Mouse (Mus musculus): ENCODE data around the gene Wdr20rt.
A peak's percentile ranks its signal among the peaks of the same experiment; 100 is the strongest.
"Not testable (repeated sequence)": the region's sequence is repeated elsewhere in the genome, so short reads cannot be mapped to it uniquely, and the experiment has no call there.

The Wdr20rt gene

DNA sequence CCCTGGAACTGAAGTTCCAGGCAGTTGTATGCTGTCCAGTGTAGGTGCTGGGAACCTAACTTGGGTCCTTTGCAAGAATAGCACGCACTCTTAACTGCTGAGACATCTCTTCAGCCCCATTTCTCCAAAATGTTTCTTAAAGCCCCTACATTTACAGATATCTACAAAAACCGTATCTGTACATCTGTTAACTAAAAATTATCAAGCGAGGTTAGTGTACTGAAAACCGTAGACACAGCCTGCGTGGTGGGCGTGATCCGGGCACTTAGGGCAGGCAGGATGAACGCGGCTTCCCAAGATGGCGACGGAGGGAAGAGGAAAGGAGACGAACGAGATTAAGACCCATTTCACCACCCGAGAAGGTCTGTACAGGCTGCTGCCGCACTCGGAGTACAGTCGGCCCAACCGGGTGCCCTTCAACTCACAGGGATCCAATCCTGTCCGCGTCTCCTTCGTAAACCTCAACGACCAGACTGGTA lies at the start of gene Wdr20rt:
Wdr20rt (plus strand) TSS at position 51 of the 479 bp plus-strand sequence.
- DNase-seq (ENCODE audit: low read depth, low spot score), result no peak

DNA sequence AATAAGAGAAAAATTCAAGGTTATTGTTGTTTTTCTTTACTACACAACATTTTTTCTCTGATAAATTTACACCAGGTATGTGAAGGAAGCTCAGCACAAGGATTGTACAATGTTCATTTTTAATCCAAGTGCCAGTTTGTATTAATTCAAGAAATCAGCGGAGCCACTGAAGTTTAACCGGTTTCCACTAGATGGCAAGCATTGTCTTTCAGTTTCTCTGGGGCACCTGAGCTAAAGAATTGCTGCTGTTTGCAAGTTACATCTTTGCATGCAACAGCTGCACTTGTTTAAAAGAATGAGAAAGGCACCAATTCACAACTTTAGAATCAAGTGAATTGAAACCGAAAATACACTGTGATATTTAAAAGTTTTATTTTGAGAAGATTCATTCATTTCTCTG lies 38.0 kb upstream of the Wdr20rt start:
- no peak for DNase-seq (ENCODE audit: low read depth, low spot score)

DNA sequence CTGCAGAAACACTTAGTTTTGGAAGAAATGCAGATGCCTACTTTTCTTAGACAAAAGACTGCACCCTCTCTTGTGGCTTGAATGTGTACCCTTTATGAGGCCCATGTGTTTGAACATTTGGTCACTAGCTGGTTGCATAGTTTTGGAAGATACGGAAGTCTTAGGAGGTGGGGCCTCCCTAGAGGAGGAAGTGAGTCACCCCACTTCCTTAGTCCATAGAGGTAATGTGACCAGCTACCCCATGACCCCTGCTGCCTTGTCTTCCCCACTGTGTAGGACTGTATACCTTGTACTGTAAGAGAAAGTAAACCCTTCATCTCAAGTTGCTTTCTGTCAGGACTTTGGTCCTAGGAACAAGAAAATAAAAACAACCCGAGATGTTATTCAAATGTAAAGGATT lies 36.1 kb upstream of the Wdr20rt start:
- no peak for DNase-seq (ENCODE audit: low read depth, low spot score)

DNA sequence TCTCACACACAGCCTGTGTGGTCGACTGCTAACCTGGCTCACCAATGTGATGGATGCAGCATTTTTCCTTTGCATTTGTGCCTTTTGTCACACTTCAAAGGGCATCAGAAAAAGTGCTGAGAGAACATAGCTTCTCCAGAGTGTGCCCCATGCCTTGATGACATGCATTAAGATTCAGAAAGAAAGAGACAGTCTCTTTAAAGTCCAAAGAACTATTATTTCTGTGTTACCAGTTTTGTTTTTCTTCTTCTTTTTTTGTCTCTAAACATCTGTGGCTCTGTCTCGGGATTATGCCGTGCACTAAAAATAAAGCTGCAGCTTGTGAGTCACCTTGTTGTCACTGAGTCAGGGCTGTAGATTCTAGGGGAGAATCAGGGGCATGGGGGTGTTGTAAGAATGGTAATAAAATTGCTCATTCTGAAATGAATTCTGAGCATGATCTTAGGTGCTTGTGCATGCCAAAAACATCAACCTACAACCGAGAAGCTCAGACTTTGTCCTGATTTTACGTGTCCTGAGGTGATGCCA lies 31.2 kb upstream of the Wdr20rt start:
- DNase-seq (ENCODE audit: low read depth, low spot score), result no peak

DNA sequence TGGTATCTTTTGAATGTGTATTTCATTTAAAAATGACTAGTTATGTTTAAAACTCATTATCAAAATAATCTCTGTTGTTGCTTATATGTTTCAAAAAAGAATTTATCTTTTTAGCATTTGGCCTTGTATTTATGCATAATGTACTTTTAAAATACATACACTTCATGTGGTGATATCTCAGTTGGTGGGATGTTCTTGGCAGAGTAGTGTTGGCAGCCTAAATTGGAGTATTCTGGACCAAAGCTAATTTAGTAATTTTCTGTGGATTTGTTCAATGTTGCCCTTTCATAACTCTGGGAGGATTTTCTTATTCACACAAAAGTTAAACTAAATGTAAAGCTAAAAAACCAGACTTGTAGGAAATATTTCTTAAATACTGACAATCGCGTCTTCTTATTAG lies 23.5 kb upstream of the Wdr20rt start:
- no peak for DNase-seq (ENCODE audit: low read depth, low spot score)

DNA sequence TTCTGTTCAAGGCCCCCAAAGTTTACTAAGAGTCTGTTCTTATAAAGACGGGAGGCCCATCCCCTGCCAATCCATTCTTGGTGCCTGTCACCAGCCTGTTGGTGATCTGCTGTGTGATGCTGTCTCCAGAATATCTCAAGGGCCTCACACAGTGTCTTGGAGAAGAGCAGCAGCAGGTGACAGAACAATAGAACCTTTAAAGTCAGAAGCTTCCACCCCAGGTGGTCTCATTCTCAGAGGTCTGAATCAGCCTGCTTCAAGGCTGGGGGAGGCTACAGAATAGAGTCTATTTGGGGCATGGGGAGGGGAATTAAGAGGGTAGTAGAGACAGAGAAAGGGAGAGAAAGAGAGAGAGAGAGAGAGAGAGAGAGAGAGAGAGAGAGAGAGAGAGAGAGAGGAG lies 18.9 kb upstream of the Wdr20rt start:
- DNase-seq (ENCODE audit: low read depth, low spot score), result no peak

DNA sequence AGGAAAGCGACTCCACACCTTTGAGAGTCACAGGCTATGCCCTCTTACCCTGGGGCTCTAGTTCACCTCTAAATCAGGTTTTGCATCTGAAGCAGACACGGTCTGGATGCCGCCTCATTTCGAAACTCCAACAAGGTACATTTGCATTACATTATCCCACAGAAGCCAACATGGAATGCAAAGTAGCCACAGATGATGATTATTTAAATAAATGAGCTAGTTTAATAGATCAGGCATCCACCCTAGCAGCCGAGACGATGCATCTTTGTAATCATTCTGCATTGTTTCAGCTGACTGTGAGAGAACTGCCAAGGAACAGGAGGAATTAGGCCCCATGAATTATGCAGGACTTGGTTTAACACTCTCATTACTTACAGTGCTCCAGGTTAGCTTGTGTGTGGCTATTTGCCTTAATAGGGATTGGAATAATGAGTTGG lies 8.9 kb upstream of the Wdr20rt start:
- no peak for DNase-seq (ENCODE audit: low read depth, low spot score)

DNA sequence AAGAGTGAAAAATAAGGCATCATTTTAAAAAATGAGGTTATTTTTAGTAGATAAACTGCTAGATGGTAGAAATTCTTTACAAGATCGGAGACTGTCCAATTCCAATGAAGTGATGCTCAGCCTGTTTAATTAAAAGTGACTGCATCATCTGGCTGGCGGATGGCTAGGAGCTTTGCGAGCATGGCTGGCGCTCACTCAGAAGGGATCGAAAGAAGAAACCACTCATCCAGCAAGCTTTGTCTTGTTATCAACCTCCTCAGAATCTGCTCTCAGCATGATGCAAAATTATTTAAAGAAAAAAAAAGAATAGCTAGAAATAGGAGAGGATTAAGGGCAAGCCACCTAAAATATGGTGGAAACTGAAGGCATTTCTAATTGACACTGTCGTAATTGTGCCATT lies 3.3 kb downstream of the Wdr20rt start:
- no peak for DNase-seq (ENCODE audit: low read depth, low spot score)

DNA sequence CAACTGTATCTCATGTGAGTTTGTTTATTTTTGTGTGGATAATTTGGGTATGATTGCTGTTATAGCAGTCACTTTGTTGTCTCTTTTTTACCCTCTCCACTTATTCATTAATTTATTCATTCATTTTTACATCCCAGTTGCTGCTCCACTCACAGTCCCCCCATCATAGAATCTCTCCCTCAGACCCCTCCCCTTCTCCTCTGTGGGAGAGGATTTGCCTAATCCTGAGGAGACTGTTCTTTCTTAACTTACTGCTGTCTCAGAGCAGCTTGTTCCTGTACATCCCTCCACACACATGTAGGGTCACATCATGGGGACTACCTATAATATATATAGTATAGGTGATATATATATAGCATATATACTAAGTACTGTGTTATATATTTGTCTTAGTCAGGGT lies 3.7 kb downstream of the Wdr20rt start:
- no peak for DNase-seq (ENCODE audit: low read depth, low spot score)

DNA sequence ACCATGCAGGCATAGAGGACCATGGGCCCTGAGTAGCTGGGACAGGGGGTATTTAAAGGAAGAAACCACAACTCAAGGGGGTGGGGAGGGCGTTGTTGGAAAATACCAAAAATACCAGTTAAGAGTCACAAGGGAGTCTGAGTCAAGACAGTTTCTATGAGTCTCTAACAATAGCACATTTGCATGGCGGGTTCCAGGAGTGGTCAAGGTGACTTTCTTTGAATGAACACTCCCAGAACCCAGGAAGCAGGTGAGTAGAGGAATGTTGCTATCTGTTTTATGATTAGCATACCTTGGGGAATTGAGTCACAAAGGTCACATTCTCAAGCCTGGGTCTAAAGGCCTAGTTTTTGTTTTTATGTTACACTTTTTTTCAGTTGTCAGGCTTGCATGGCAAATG lies 7.5 kb downstream of the Wdr20rt start:
- DNase-seq (ENCODE audit: low read depth, low spot score), result not testable (repeated sequence)

DNA sequence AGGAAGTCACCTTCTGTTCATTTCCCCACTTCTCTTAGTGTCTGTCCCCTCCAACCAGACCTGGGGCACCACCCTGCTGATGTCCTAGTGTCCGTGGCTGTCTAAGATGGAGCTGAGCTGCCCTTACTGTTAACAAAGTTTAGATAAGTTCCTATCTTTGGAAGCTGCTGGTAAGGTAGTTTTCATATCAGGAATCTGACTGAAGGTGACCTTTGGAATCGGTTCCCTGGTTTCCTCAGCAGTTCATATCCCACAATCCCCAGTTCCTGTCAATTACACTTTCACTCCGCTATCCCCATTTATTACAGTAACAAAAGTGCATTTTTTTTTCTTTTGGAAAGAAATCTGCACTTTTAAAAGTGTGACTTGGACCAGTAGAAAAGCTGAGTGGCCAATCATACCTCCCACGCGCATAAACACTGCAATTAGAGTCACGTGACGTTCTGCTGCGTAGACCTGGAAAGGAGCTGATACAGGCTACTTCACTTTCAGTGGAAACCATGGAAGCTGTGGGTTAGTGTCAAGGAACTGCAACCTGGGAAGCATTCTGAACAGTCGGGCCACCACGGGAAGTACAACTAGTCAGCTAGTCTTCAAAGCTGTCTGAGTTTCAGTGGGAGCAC lies 24.9 kb downstream of the Wdr20rt start:
- DNase-seq (ENCODE audit: low read depth, low spot score), result no peak

DNA sequence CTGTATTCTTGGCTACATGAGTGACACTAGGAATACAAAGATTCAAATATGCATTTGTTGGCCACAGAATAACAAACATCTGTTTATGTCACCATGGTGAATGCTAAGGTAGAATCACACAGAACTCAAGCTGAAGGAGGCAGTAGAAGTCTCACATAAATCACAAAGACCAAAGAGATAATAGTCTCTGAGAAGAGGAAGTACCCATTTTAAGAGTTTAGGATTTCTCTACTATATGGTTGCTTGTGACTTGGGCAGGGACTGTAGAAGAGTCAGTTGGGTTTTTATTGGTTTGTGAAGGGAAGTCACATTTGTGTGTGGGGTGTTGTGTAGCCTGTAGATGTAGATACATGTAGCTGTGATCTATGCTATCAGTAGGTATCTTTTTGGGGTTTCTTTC lies 31.6 kb downstream of the Wdr20rt start:
- DNase-seq (ENCODE audit: low read depth, low spot score), result no peak

DNA sequence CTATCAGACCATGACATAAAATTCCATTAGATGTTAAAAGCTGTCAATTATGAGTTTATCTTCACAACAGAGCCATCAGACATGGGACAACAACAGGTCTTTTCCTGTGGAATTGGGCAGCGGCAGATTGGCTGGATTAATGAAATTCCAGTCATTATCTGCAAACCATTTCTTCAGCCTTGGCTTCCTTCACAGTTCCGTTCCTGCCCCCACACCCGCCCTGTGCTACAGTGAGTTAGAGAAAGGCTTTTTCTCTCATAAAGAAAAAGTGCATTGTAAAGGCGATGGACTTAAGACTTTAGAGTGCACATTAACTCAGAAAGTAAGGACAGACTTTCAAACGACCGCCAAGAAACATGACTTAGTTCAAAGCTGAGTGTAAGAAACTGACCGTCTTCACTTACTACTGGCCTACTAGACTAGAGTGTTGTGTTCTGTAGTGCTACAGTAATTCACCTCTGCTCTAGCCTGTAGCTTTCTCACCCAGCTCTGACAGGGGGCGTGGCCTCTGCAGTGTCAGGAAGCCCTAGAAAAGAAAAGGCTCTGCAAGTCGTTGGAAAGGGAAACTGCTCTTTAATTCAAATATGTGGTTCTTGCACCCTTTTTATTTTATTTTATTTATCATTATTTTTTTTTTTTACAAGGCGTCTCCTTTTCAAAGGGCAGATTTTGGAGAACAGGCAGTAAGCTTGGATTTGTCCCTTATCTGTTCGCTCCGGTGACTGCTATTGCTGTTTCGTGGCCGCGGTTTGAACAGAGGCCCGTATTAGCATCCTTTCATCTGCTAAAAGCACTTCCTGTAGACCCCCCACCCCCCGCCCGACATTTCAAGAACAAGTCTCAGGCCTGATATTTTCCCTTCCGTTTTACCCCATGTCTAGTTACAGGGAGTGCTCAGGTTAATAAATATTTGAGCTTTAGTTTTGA lies 33.2 kb downstream of the Wdr20rt start:
- DNase-seq (ENCODE audit: low read depth, low spot score), result peak; percentile 3

DNA sequence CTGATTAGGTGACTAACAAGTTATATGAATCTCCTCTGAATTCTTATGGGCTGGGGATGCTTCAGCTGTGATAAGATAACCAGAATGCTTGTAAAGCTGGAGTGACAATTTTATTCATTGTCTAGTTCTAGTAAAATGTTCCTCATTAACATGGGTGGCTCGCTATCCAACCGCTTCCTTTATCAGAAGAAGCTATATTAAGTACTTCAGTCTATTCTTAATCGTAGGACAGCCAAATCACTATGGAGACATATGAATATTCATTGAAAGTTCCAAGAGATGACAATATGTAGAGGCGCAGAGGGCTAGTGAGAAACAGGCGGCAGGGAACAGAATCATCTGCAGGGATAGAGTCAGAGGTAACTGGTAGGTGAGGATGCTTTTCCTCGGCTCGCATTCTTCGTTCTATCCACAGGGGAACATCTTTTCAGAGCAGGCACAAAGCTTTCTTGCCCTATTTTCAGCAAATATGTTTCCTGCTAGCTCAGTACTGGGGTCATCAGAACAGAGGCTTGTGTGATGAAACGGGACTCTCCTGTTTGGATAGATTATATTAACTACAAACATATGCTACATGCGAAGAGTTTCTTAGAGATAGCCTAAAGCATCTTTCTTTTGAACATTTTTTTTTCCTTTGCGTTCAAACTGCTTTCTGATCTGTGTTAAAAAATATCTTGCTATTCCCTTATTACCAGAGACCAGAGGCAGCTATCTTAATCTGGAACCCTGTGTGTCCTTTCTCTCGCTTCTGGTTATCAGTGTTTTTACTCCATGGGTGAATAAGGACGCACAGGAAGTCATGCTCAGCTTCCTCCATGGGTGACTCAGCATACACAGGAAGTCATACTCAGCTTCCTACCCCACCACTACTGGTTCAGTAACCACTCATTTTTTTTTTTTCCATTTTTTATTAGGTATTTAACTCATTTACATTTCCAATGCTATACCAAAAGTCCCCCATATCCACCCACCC lies 34.1 kb downstream of the Wdr20rt start:
- DNase-seq (ENCODE audit: low read depth, low spot score), result no peak

DNA sequence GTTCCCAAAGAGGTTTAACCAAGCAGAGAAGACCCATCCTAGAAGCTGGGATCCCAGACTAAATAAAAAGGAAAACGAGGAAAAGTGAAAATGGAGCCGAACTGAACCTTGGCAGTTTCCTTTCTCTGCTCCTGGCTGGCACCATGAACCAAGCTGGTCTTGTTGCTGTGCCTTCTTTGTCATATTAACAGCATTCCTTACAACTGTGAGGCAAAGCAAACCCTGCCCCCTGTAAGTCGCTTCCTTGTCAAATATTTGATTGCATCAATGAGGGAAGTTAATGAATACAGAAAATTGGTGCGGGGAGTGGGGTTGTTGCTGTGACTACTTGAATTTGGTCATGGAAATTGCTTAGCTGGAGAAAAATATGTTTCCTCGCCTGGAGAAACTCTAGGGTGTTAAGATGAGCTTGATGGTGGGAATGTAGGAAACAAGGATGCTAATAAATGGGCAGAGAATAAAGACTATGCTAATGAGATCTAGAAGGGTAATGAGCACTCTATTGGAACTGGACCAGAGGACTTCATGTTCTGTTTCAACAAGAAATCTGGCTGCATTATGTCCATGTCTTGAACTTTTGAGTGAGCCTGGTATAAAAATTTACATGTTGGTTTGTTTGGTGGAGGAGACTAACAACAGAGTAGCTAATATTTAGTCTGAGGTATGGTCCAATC lies 43.1 kb downstream of the Wdr20rt start:
- DNase-seq (ENCODE audit: low read depth, low spot score), result no peak

DNA sequence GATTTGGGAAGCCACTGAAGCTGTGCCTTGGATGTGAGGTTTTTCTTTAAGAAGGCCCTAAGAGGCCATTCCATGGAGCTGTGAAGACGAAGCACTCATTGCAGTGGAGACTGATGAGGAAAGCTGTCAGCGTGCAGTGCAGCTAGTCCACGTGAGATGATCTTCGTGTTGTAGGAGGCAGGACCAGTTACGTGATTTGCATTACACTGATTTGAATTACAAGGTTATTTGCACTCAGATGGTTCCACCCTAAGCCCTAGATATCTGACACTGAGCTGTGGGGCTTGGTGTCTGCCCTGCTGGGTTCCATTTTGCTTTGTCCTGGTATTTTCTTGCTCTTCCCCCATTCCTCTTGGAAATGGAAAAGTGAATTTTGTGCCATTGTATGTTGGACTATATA lies 44.1 kb downstream of the Wdr20rt start:
- no peak for DNase-seq (ENCODE audit: low read depth, low spot score)

DNA sequence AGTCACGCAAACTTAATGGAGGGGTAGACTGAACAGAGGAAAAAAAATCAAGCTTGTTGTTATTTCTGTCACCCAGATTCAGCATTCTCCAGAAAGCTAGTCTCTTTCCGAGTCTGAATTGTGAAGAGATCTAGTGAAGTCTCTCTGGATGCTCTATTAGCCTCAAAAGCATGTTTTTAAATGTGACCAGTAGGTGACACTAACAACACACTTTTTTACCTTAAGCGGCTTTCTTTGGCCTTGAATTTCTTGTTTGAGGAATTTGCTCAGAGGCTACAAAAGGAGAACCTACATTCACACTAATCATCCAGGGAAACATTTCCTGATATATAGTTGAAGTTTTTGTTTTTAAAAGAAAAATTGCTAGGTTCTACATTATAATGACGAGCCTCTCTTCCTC lies 48.5 kb downstream of the Wdr20rt start:
- peak; percentile 16 for DNase-seq (ENCODE audit: low read depth, low spot score)
